Mouse (Mus musculus): ENCODE results near the gene Gm20671.
"Not testable (repeated sequence)": the region's sequence is repeated elsewhere in the genome, so short reads cannot be mapped to it uniquely, and the experiment has no call there.

Gm20671 gene

GRCm38 (mm10) chr5:32785313-32785915 is 41.5 kb downstream of the Gm20671 start, which contains the start of gene Pisd:
Gene Pisd, minus strand, starts transcription at chr5:32785646.
- peak; percentile 94 for DNase-seq (ENCODE audit: low read depth, low spot score)

GRCm38 (mm10) chr5:32784726-32785125 is 42.2 kb downstream of the Gm20671 start:
- DNase-seq (ENCODE audit: low read depth, low spot score), result no peak

GRCm38 (mm10) chr5:32781596-32781995 is 45.3 kb downstream of the Gm20671 start:
- DNase-seq (ENCODE audit: low read depth, low spot score), result no peak

GRCm38 (mm10) chr5:32778168-32778567 is 48.7 kb downstream of the Gm20671 start:
- no peak for DNase-seq (ENCODE audit: low read depth, low spot score)

- no peak for DNase-seq (ENCODE audit: low read depth, low spot score)
These were observed 54.5 kb downstream of the Gm20671 start for GRCm38 (mm10) chr5:32772361-32772760.

GRCm38 (mm10) chr5:32767636-32768373 is 59.1 kb downstream of the Gm20671 start:
- no peak for DNase-seq (ENCODE audit: low read depth, low spot score)

- no peak for DNase-seq (ENCODE audit: low read depth, low spot score)
These were observed 59.9 kb downstream of the Gm20671 start for GRCm38 (mm10) chr5:32767004-32767403.

GRCm38 (mm10) chr5:32761566-32762140 is 65.3 kb downstream of the Gm20671 start:
- no peak for DNase-seq (ENCODE audit: low read depth, low spot score)

- no peak for DNase-seq (ENCODE audit: low read depth, low spot score)
These were observed 66.1 kb downstream of the Gm20671 start for GRCm38 (mm10) chr5:32760787-32761186.

- not testable (repeated sequence) for DNase-seq (ENCODE audit: low read depth, low spot score)
These were observed 66.6 kb downstream of the Gm20671 start for GRCm38 (mm10) chr5:32760352-32760751.

- no peak for DNase-seq (ENCODE audit: low read depth, low spot score)
These were observed 67.2 kb downstream of the Gm20671 start for GRCm38 (mm10) chr5:32759662-32760061.

- no peak for DNase-seq (ENCODE audit: low read depth, low spot score)
These were observed 70.8 kb downstream of the Gm20671 start for GRCm38 (mm10) chr5:32756141-32756540.

GRCm38 (mm10) chr5:32751736-32752135 is 75.2 kb downstream of the Gm20671 start:
- DNase-seq (ENCODE audit: low read depth, low spot score), result no peak

- no peak for DNase-seq (ENCODE audit: low read depth, low spot score)
These were observed 78.0 kb downstream of the Gm20671 start for GRCm38 (mm10) chr5:32748936-32749335.

GRCm38 (mm10) chr5:32747650-32748375 is 79.1 kb downstream of the Gm20671 start:
- DNase-seq (ENCODE audit: low read depth, low spot score), result peak; percentile 68

- peak; percentile 57 for DNase-seq (ENCODE audit: low read depth, low spot score)
These were observed 80.9 kb downstream of the Gm20671 start for GRCm38 (mm10) chr5:32745705-32746655.

GRCm38 (mm10) chr5:32742149-32742548 is 84.8 kb downstream of the Gm20671 start:
- DNase-seq (ENCODE audit: low read depth, low spot score), result peak; percentile 6

GRCm38 (mm10) chr5:32741377-32741776 is 85.5 kb downstream of the Gm20671 start:
- DNase-seq (ENCODE audit: low read depth, low spot score), result not testable (repeated sequence)

- DNase-seq (ENCODE audit: low read depth, low spot score), result not testable (repeated sequence)
These were observed 86.1 kb downstream of the Gm20671 start for GRCm38 (mm10) chr5:32740850-32741249.

GRCm38 (mm10) chr5:32740138-32740537 is 86.8 kb downstream of the Gm20671 start:
- no peak for DNase-seq (ENCODE audit: low read depth, low spot score)

- not testable (repeated sequence) for DNase-seq (ENCODE audit: low read depth, low spot score)
These were observed 90.1 kb downstream of the Gm20671 start for GRCm38 (mm10) chr5:32736770-32737169.
